Mouse (Mus musculus) ES-E14 (cell line): Measurements from ENCODE around the gene Cnep1r1.
A peak's percentile ranks its signal among the peaks of the same experiment; 100 is the strongest.

Experiments used
- CHD2 ChIP-seq: IDR thresholded peaks from 2 replicates; pipeline ENCODE4 v1.6.1; 2014; ENCODE audit warnings: mild to moderate bottlenecking, low read depth, low read length, inconsistent platforms
- HCFC1 ChIP-seq: IDR thresholded peaks from 2 replicates; pipeline ENCODE4 v1.6.1; 2012; ENCODE audit warnings: low read length, inconsistent platforms, borderline replicate concordance; ENCODE audit not compliant: insufficient read depth
- MAFK ChIP-seq: IDR thresholded peaks from 2 replicates; pipeline ENCODE4 v1.6.1; 2014; ENCODE audit warnings: mild to moderate bottlenecking, low read depth, low read length, inconsistent platforms; ENCODE audit not compliant: insufficient read depth
- ZC3H11A ChIP-seq: IDR thresholded peaks from 2 replicates; pipeline ENCODE4 v1.6.1; 2012; ENCODE audit warnings: low read depth, mild to moderate bottlenecking, inconsistent platforms, low read length, borderline replicate concordance
- ZNF384 ChIP-seq: IDR thresholded peaks from 2 replicates; pipeline ENCODE4 v1.6.1; 2012; ENCODE audit warnings: low read depth, low read length, inconsistent platforms

DNA sequence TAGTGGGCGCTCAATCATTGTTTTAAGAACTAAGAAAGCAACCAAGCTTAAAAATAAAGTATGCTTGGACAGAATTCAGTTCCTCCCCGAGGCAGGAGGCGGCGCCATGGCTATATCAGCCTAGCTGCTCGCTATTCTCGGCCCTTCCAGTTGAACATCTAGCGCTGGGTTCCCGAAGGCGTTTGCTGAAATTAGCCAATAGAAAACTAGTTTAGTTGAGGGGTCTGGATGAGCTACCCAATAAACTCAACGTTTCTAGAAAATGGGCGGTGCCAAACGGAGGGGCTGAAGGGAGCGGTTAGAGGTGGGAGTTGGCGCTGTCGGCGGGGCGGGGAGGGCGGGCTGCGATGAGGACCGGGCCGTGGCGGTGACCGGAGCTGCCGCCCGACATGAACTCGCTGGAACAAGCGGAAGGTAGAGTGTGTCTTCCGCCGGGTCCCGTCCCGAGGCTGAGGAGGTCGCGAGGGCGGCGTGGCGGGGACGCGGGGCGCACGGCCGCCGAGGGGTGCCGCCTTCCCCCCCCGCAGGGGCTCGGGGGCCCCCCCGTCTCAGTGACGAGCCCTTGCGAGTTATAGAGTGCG lies at the start of gene Cnep1r1:
- TF ChIP-seq MAFK (no peak), ZC3H11A (no peak), HCFC1 (no peak; the same call in 1 of the 2 replicates), CHD2 (peak; percentile 90), ZNF384 (no peak)
